Mouse (Mus musculus): Measurements from ENCODE around the gene Ptges.
A peak's percentile ranks its signal among the peaks of the same experiment; 100 is the strongest.
"Not testable (repeated sequence)": the region's sequence is repeated elsewhere in the genome, so short reads cannot be mapped to it uniquely, and the experiment has no call there.

Gene Ptges

GRCm38 (mm10) chr2:30933917-30934450 is 4.3 kb upstream of the Ptges start:
- H3K4me3 ChIP-seq (replicated peaks; ENCODE audit: low read length): no peak overlapping the region
- H3K9me3 ChIP-seq (ENCODE audit: low read length): no peaks in the 10 kb centered on the region
- no peaks in the 10 kb centered on the region for H3K36me3 ChIP-seq (ENCODE audit: insufficient read depth, low read length)
- H3K27me3 ChIP-seq (ENCODE audit: insufficient read depth, low read length): no peaks in the 10 kb centered on the region
- TF ChIP-seq NANOG (IDR thresholded peaks at IDR 0.05; ENCODE audit: borderline replicate concordance, low read length) (no peak), POU5F1 (IDR thresholded peaks at IDR 0.05; ENCODE audit: borderline replicate concordance, low read length) (no peak), CTCF (conservative IDR thresholded peaks at IDR 0.05; ENCODE audit: low read length) (peak; percentile 87)
- peaks cover 74% of the 10 kb centered on the region for H3K4me1 ChIP-seq (replicated peaks; ENCODE audit: low read depth, low read length)

GRCm38 (mm10) chr2:30933032-30933431 is 3.4 kb upstream of the Ptges start:
- no peak for TF ChIP-seq CTCF (conservative IDR thresholded peaks at IDR 0.05; ENCODE audit: low read length)
- Histone ChIP-seq H3K9me3 (ENCODE audit: low read length) (no peaks in the 10 kb centered on the region), H3K4me1 (replicated peaks; ENCODE audit: low read depth, low read length) (peaks cover 79% of the 10 kb centered on the region), H3K27me3 (ENCODE audit: insufficient read depth, low read length) (no peaks in the 10 kb centered on the region), H3K4me3 (replicated peaks; ENCODE audit: low read length) (no peak overlapping the region), H3K36me3 (ENCODE audit: insufficient read depth, low read length) (no peaks in the 10 kb centered on the region)

GRCm38 (mm10) chr2:30931922-30932321 is 2.3 kb upstream of the Ptges start:
- H3K4me3 ChIP-seq (replicated peaks; ENCODE audit: low read length): no peak overlapping the region
- TF ChIP-seq NANOG (IDR thresholded peaks at IDR 0.05; ENCODE audit: borderline replicate concordance, low read length) (no peak), POU5F1 (IDR thresholded peaks at IDR 0.05; ENCODE audit: borderline replicate concordance, low read length) (no peak), CTCF (conservative IDR thresholded peaks at IDR 0.05; ENCODE audit: low read length) (no peak)
- H3K36me3 ChIP-seq (ENCODE audit: insufficient read depth, low read length): no peaks in the 10 kb centered on the region
- H3K4me1 ChIP-seq (replicated peaks; ENCODE audit: low read depth, low read length): peaks cover 82% of the 10 kb centered on the region
- H3K27me3 ChIP-seq (ENCODE audit: insufficient read depth, low read length): no peaks in the 10 kb centered on the region
- H3K9me3 ChIP-seq (ENCODE audit: low read length): no peaks in the 10 kb centered on the region

GRCm38 (mm10) chr2:30930846-30931245 is 1.2 kb upstream of the Ptges start:
- H3K9me3 ChIP-seq (ENCODE audit: low read length); H3K27me3 ChIP-seq (ENCODE audit: insufficient read depth, low read length); H3K36me3 ChIP-seq (ENCODE audit: insufficient read depth, low read length); H3K4me3 ChIP-seq (replicated peaks; ENCODE audit: low read length): not testable (repeated sequence)
- peaks cover 82% of the 10 kb centered on the region for H3K4me1 ChIP-seq (replicated peaks; ENCODE audit: low read depth, low read length)

- H3K4me3 ChIP-seq (replicated peaks; ENCODE audit: low read length): peak overlapping the region; percentile 71
- peaks cover 20% of the 10 kb centered on the region for H3K27me3 ChIP-seq (ENCODE audit: insufficient read depth, low read length)
- TF ChIP-seq POU5F1 (IDR thresholded peaks at IDR 0.05; ENCODE audit: borderline replicate concordance, low read length): no peak
- TF ChIP-seq NANOG (IDR thresholded peaks at IDR 0.05; ENCODE audit: borderline replicate concordance, low read length): no peak
- H3K9me3 ChIP-seq (ENCODE audit: low read length): no peaks in the 10 kb centered on the region
- peaks cover 73% of the 10 kb centered on the region for H3K4me1 ChIP-seq (replicated peaks; ENCODE audit: low read depth, low read length)
- H3K36me3 ChIP-seq (ENCODE audit: insufficient read depth, low read length): no peaks in the 10 kb centered on the region
Observed at GRCm38 (mm10) chr2:30928893-30929482, 675 bp downstream of the Ptges start.

GRCm38 (mm10) chr2:30927844-30928628 is 1.6 kb downstream of the Ptges start:
- no peaks in the 10 kb centered on the region for H3K36me3 ChIP-seq (ENCODE audit: insufficient read depth, low read length)
- TF ChIP-seq CTCF (conservative IDR thresholded peaks at IDR 0.05; ENCODE audit: low read length) (peak; percentile 98), POU5F1 (IDR thresholded peaks at IDR 0.05; ENCODE audit: borderline replicate concordance, low read length) (no peak)
- H3K9me3 ChIP-seq (ENCODE audit: low read length): no peaks in the 10 kb centered on the region
- H3K27me3 ChIP-seq (ENCODE audit: insufficient read depth, low read length): peaks cover 25% of the 10 kb centered on the region
- H3K4me1 ChIP-seq (replicated peaks; ENCODE audit: low read depth, low read length): peaks cover 65% of the 10 kb centered on the region
- H3K4me3 ChIP-seq (replicated peaks; ENCODE audit: low read length): peak overlapping the region; percentile 71

GRCm38 (mm10) chr2:30927151-30927781 is 2.4 kb downstream of the Ptges start:
- Histone ChIP-seq H3K4me1 (replicated peaks; ENCODE audit: low read depth, low read length) (peaks cover 60% of the 10 kb centered on the region), H3K9me3 (ENCODE audit: low read length) (no peaks in the 10 kb centered on the region), H3K36me3 (ENCODE audit: insufficient read depth, low read length) (no peaks in the 10 kb centered on the region), H3K4me3 (replicated peaks; ENCODE audit: low read length) (peak overlapping the region; percentile 44), H3K27me3 (ENCODE audit: insufficient read depth, low read length) (peaks cover 28% of the 10 kb centered on the region)
- TF ChIP-seq NANOG (IDR thresholded peaks at IDR 0.05; ENCODE audit: borderline replicate concordance, low read length) (peak; percentile 97), CTCF (conservative IDR thresholded peaks at IDR 0.05; ENCODE audit: low read length) (no peak)

- H3K9me3 ChIP-seq (ENCODE audit: low read length): no peaks in the 10 kb centered on the region
- H3K36me3 ChIP-seq (ENCODE audit: insufficient read depth, low read length): no peaks in the 10 kb centered on the region
- peaks cover 33% of the 10 kb centered on the region for H3K27me3 ChIP-seq (ENCODE audit: insufficient read depth, low read length)
Observed at GRCm38 (mm10) chr2:30926381-30926780, 3.3 kb downstream of the Ptges start.

More at GRCm38 (mm10) chr2:30926381-30926780, 3.3 kb downstream of the Ptges start:
- peaks cover 52% of the 10 kb centered on the region for H3K4me1 ChIP-seq (replicated peaks; ENCODE audit: low read depth, low read length)
- TF ChIP-seq CTCF (conservative IDR thresholded peaks at IDR 0.05; ENCODE audit: low read length) (no peak), NANOG (IDR thresholded peaks at IDR 0.05; ENCODE audit: borderline replicate concordance, low read length) (no peak), POU5F1 (IDR thresholded peaks at IDR 0.05; ENCODE audit: borderline replicate concordance, low read length) (no peak)
- no peak overlapping the region for H3K4me3 ChIP-seq (replicated peaks; ENCODE audit: low read length)
